Mouse (Mus musculus): ENCODE data around the gene Klhl36. TPM values are rescaled to one million over a fixed set of nuclear protein-coding genes. Genes with fewer than 3 reads are reported as not detected.

Klhl36 gene
- 12.8 and 13.0 TPM in 2 replicates for polyA plus RNA-seq (2016; fragmentation: Nextera tagmentation; extraction: Ambion mirVana)

DNA sequence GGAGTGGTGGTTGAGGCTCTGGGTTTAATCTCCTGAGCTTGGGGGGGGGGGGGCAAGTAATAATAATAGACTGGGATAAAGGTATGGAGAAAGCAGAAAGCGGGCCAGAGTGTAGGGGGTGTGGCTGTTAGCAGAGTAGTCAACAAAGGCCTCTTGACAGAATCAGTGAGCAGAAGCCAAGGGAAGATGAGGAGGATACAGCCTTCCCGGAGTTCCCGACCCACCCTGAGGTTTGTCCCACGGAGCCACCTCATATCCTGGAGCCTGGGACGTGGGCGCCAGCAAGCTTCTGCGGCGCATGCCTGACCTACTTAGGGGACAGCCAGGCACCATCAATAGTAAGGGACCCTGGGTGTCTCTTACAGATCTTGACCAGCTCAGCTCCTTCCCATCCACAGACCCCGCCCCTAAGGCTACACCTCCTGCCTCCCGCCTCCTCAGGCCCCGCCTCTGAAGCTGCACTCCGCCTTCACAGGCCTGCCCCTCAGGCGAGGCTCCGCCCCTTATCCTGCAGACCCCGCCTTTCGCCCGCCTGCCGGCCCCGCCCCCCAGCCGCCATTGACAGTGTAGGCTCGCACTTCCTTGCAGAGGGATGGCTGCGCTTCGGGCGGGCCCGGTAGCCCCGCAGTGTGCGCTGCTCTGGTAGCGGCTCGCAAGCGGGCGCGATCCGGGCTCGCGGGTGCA lies at the start of gene Klhl36:
Gene Klhl36, plus strand, starts transcription at position 561 of the 684 bp plus-strand sequence.
- Histone ChIP-seq H3K27ac (replicated peaks) (peak within 1 kb of the TSS; percentile 83), H3K36me3 (no peaks in the 10 kb centered on the region), H3K4me1 (peaks cover 40% of the 10 kb centered on the region), H3K9me3 (replicated peaks) (no peaks in the 10 kb centered on the region), H3K4me3 (peak within 1 kb of the TSS; percentile 76), H3K27me3 (ENCODE audit: low read depth, poor library complexity, severe bottlenecking) (peaks cover 51% of the 10 kb centered on the region)
- WGBS, result 2% methylated on average over 35 of the region's 35 CpGs
- DNase-seq (ENCODE audit: low spot score), result peak; percentile 98

DNA sequence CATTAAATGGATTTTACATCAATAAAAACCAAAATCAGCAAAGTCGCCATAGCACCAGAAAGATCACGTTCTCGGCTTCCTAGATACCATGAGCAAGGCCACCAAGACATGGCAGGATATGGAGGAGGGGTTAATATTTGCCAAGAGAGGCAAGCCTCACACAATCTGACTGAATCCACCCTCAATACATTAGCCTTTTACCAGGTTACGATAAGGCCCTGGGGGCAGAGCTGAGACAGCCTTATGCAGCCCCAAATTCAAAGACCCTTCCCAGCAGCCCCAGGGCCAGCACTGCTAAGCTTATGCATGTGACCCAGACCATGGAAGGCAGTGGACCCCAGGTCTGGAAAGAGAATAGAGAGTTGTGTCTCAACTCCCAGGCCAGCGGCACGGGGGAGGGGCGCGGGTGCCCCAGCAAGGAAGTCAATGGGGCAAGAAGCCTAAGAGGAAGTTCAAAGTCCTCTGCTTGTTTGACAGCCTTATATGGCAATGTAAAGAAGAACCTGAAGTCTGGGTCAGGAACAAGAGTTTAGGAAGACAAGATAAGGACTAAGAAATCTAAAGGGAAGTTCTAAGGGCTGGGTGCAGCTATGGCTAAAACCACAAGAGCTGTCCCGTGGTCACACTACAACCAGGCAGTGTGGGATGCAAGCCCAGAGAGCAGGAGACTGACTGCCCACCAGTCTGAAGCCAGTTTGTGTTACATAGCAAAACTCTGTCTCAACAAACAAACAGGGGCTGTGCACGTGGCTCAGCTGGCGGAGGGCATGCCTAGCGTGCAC lies 49.2 kb upstream of the Klhl36 start:
- 0 out of 2 replicates have a peak, but pooled peaks cover 3% of the 10 kb centered on the region for H3K9me3 ChIP-seq (replicated peaks)
- no peaks in the 10 kb centered on the region for H3K27me3 ChIP-seq (ENCODE audit: low read depth, poor library complexity, severe bottlenecking)
- H3K27ac ChIP-seq (replicated peaks), result peak overlapping the region; percentile 81
- 81% methylated on average over 12 of the region's 12 CpGs for WGBS
- H3K4me3 ChIP-seq, result 0 out of 2 replicates have a peak overlapping the region, but pooled peaks have one; percentile 4
- no peak for DNase-seq (ENCODE audit: low spot score)
- peaks cover 63% of the 10 kb centered on the region for H3K36me3 ChIP-seq
- peaks cover 81% of the 10 kb centered on the region for H3K4me1 ChIP-seq

DNA sequence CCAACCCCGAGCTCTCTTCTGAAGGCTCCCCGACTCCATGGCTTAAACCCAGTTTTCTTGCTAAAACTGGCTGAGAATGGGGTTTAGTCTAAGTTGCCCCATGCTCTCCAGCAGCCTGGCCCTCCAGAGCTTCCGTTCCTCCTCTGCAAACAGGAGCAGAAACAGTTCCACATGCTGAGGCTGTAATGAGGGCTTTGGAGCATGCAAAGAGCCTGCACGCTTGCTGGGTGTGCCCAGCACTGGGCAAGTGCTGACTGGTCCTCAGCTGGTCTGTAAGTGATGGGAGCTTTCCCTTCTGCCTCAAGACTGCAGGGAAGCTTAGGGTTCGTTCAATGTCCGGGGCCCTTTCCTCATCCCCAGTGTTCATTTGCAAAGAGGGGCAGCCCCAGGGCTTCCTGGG lies 45.8 kb upstream of the Klhl36 start:
- Histone ChIP-seq H3K4me1 (peaks cover 79% of the 10 kb centered on the region), H3K27ac (replicated peaks) (peak overlapping the region; percentile 57; the same call in 1 of the 2 replicates)
- WGBS, result 70% methylated on average over 6 of the region's 6 CpGs

DNA sequence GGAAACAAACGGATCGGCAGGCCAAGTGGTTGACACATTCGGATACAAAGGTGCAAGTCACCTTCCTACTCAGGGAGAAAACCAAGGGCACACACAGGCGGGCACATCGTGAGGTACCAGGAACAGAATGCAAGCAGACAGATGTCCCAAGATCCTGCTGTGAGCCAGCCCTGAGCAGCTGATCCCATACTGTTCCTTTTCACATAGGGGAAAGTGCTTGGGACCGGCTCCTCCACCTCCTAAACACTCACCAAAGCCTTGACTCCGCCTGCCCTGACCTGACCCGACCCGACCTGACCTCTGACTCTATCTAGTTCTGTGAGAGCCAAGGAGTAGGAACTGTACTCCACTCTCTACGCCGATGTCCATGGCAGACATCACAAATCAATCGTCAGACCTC lies 44.6 kb upstream of the Klhl36 start:
- DNase-seq (ENCODE audit: low spot score), result no peak
- Histone ChIP-seq H3K4me3 (no peak overlapping the region), H3K27me3 (ENCODE audit: low read depth, poor library complexity, severe bottlenecking) (no peaks in the 10 kb centered on the region), H3K9me3 (replicated peaks) (0 out of 2 replicates have a peak, but pooled peaks cover 3% of the 10 kb centered on the region), H3K36me3 (peaks cover 77% of the 10 kb centered on the region), H3K27ac (replicated peaks) (peak overlapping the region; percentile 57), H3K4me1 (peaks cover 67% of the 10 kb centered on the region)
- 24% methylated on average over 12 of the region's 12 CpGs for WGBS

More for the DNA sequence above, 45.8 kb upstream of the Klhl36 start:
- Histone ChIP-seq H3K4me3 (no peak overlapping the region), H3K27me3 (ENCODE audit: low read depth, poor library complexity, severe bottlenecking) (no peaks in the 10 kb centered on the region), H3K9me3 (replicated peaks) (0 out of 2 replicates have a peak, but pooled peaks cover 3% of the 10 kb centered on the region), H3K36me3 (peaks cover 65% of the 10 kb centered on the region)
- DNase-seq (ENCODE audit: low spot score), result no peak

DNA sequence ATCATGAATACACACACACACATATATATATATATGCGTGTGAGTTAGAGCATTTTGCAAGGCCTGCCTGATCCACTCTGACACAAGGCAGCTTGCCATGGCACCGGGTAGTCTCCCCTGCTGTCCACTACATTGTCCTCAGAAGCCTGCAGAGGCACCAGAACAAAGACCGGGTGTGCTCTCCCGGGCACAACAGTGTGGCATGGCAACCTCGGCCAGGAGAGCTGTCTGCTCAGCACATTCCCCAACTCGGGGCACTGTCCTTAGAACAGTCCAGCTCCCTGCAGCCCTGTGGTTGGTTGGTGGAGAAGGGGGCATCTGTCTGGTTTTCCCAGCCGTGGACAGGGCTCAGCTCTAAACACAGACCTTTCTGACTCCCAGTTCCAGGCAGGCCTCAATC lies 42.8 kb upstream of the Klhl36 start:
- 77% methylated on average over 7 of the region's 7 CpGs for WGBS
- Histone ChIP-seq H3K9me3 (replicated peaks) (0 out of 2 replicates have a peak, but pooled peaks cover 3% of the 10 kb centered on the region), H3K36me3 (peaks cover 86% of the 10 kb centered on the region), H3K4me1 (peaks cover 56% of the 10 kb centered on the region), H3K27me3 (ENCODE audit: low read depth, poor library complexity, severe bottlenecking) (no peaks in the 10 kb centered on the region), H3K4me3 (no peak overlapping the region), H3K27ac (replicated peaks) (peak overlapping the region; percentile 30; the same call in 1 of the 2 replicates)
- DNase-seq (ENCODE audit: low spot score), result no peak

DNA sequence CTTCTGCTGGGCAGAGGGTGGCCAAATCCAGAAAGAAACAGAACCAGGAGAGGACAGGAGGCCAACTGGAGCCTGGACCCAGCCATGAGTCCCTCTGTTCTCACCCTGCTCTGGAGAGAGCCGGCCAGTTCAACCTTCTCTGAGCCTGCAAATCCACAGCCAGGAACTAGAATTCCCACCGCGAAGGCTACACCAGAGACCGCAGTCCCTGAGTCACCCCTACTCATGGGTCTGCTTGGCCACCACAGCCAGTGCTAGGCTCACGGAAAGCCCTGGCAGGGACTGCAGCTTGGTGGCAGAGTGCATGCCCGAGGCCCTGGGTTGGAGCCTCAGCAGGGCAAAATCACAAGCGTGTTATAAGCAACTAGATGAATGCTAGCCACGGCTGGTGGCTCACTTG lies 42.1 kb upstream of the Klhl36 start:
- no peak for DNase-seq (ENCODE audit: low spot score)
- Histone ChIP-seq H3K4me3 (no peak overlapping the region), H3K9me3 (replicated peaks) (0 out of 2 replicates have a peak, but pooled peaks cover under 1% of the 10 kb centered on the region), H3K36me3 (peaks cover 80% of the 10 kb centered on the region), H3K27me3 (ENCODE audit: low read depth, poor library complexity, severe bottlenecking) (no peaks in the 10 kb centered on the region), H3K27ac (replicated peaks) (peak overlapping the region; percentile 30), H3K4me1 (peaks cover 56% of the 10 kb centered on the region)
- WGBS, result 92% methylated on average over 8 of the region's 8 CpGs

DNA sequence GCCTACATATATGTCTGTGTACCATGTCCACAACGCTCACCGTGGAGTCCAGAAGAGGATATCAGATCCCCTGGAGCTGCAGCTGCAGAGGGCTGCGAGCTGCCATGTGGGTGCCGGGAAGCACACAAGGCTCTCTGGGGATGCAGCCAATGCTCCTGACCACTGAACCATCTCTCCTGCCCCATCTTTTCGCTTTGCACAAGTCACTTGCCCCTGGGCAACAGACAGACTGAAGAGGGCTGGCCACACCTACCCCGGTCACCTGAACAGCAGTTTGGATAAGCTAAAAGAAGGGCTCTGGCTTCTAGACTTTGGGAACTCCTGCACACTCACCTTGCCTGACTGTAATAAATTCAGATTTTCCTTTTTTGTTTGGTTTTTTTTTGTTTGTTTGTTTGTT lies 40.4 kb upstream of the Klhl36 start:
- DNase-seq (ENCODE audit: low spot score), result no peak
- Histone ChIP-seq H3K27ac (replicated peaks) (no peak overlapping the region), H3K4me3 (no peak overlapping the region), H3K4me1 (peaks cover 66% of the 10 kb centered on the region), H3K9me3 (replicated peaks) (no peaks in the 10 kb centered on the region), H3K27me3 (ENCODE audit: low read depth, poor library complexity, severe bottlenecking) (no peaks in the 10 kb centered on the region), H3K36me3 (peaks cover 63% of the 10 kb centered on the region)
- 95% methylated on average over 6 of the region's 6 CpGs for WGBS

DNA sequence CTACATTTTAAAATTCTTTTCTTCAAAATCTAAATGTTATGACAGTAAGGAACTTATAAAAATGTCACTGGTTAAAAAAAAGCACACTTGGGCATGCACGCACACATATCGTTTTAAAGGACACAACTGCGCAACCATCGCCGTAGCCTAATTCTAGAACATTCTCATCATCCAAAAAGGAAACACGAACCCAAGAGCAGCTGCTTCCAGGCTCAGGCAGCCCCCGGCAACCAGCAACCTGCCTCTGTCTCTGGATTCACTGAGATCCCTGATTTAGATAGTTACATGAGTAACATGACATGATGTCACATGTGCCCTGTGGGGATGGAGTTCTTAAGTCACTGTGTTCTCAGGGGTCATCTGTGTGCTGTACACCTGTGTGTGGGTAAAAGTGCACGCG lies 38.8 kb upstream of the Klhl36 start:
- H3K36me3 ChIP-seq, result peaks cover 54% of the 10 kb centered on the region

DNA sequence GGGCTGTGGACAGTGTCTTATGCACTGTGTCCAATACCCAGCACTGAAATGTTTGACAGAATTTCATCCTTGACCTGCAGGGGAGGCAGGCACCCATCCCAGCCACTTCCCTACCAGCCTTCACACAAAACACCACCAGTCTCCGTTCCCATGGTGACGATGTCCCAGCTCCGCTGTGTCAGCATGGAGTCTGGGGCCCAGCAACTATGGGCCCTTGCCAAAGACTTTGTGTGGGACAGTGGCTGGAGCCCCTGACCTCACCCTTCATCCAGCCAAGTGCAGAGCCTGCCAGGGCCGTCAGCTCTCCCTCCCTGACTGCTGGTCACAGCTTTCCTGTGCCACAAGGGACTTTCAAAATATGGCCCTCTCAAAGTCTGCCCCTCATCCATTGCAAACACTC lies 38.0 kb upstream of the Klhl36 start:
- Histone ChIP-seq H3K27me3 (ENCODE audit: low read depth, poor library complexity, severe bottlenecking) (no peaks in the 10 kb centered on the region), H3K27ac (replicated peaks) (0 out of 2 replicates have a peak overlapping the region, but pooled peaks have one; percentile 43), H3K9me3 (replicated peaks) (no peaks in the 10 kb centered on the region), H3K4me1 (peaks cover 66% of the 10 kb centered on the region), H3K4me3 (no peak overlapping the region), H3K36me3 (peaks cover 46% of the 10 kb centered on the region)
- DNase-seq (ENCODE audit: low spot score), result no peak
- WGBS, result 53% methylated on average over 4 of the region's 4 CpGs

More for the DNA sequence above, 38.8 kb upstream of the Klhl36 start:
- Histone ChIP-seq H3K27me3 (ENCODE audit: low read depth, poor library complexity, severe bottlenecking) (no peaks in the 10 kb centered on the region), H3K4me1 (peaks cover 66% of the 10 kb centered on the region), H3K27ac (replicated peaks) (no peak overlapping the region), H3K9me3 (replicated peaks) (no peaks in the 10 kb centered on the region), H3K4me3 (no peak overlapping the region)
- no peak for DNase-seq (ENCODE audit: low spot score)
- WGBS, result 93% methylated on average over 9 of the region's 9 CpGs

DNA sequence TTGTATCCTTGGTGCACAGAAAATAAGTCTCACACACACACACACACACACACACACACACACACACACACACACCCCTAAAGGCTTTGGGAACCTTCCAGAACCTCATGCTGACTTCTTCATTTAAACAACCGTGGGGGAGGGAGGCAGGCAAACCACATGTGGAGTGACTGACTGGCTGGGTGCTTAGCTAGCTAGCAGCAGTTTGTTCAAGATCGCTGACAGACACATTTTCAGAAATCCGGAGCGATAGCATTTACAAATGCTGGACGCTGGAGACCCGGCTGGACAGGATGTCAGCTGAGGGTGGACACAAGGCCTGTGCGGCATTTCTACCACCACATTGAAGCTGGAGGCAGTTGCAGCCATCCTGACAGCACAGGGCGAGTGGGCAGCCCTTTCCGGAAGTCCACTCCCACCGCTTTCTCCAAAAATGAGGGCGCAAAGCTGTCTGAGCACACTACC lies 37.2 kb upstream of the Klhl36 start:
- H3K27ac ChIP-seq (replicated peaks), result peak overlapping the region; percentile 53

DNA sequence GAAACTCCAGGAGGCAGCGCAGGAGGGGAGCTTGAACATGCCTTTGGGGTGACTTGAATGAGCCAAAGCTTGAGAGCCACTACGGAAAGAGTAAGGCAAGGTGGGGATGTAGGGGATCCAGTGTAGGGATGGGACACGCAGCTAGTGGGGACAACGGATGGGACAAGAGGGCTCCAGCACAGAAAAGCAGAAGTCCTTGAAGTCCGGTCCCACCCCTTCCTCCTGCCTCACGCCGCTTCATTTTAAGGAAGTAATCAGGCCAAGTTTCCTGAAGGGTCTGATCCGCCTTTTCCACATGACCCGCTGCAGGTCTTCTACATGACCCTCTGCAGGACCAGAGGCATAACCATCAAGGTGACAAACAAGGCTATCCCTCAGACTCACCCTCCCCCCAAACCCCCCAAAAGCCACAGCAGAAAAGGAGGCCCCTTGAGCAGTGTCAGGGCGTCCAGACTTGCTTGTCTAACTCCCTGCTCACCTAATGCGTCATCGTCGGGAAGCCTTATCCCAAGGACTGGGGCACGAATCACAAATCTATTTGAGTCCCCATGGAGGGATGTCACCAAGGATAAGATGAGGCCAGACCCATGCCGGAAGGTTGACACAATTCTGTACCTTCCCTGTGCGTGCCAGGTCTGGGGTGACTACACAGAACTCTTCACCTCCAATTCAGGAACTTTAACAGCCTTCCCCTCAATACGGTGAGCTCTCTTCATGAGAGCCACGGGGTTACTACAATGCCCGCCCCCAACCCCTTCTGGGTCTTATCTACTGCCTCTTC lies 35.9 kb upstream of the Klhl36 start:
- H3K27ac ChIP-seq (replicated peaks), result peak overlapping the region; percentile 88
- no peaks in the 10 kb centered on the region for H3K9me3 ChIP-seq (replicated peaks)
- WGBS, result 83% methylated on average over 19 of the region's 19 CpGs
- H3K4me3 ChIP-seq, result no peak overlapping the region
- peaks cover 76% of the 10 kb centered on the region for H3K4me1 ChIP-seq
- peaks cover 26% of the 10 kb centered on the region for H3K36me3 ChIP-seq
- DNase-seq (ENCODE audit: low spot score), result no peak
- no peaks in the 10 kb centered on the region for H3K27me3 ChIP-seq (ENCODE audit: low read depth, poor library complexity, severe bottlenecking)

More for the DNA sequence above, 37.2 kb upstream of the Klhl36 start:
- no peak for DNase-seq (ENCODE audit: low spot score)
- Histone ChIP-seq H3K4me3 (no peak overlapping the region), H3K9me3 (replicated peaks) (no peaks in the 10 kb centered on the region), H3K4me1 (peaks cover 66% of the 10 kb centered on the region), H3K36me3 (peaks cover 39% of the 10 kb centered on the region), H3K27me3 (ENCODE audit: low read depth, poor library complexity, severe bottlenecking) (no peaks in the 10 kb centered on the region)
- WGBS, result 90% methylated on average over 11 of the region's 11 CpGs

DNA sequence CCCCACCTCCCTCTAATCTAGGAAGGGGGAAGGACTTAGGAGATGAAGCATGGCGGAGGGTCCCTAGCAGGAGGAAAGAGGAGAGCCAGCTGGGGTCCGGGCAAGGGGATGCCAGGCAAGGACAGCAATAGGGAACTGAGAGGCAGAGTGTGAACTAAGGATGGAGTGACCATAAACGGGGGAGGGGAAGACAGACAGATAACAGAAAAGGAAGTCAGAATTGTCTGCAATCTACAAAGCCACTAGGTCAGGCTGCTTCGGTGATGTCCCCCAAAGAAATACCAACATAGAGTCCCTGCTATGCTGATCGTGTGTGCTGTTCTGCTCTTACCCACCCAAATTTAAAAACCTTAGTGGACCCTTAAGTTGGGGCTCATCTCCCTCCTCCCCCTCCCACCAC lies 35.1 kb upstream of the Klhl36 start:
- 87% methylated on average over 5 of the region's 5 CpGs for WGBS
- H3K27ac ChIP-seq (replicated peaks), result peak overlapping the region; percentile 88
- no peak overlapping the region for H3K4me3 ChIP-seq
- peaks cover 17% of the 10 kb centered on the region for H3K36me3 ChIP-seq
- no peaks in the 10 kb centered on the region for H3K9me3 ChIP-seq (replicated peaks)
- H3K27me3 ChIP-seq (ENCODE audit: low read depth, poor library complexity, severe bottlenecking), result no peaks in the 10 kb centered on the region
- DNase-seq (ENCODE audit: low spot score), result no peak
- H3K4me1 ChIP-seq, result peaks cover 85% of the 10 kb centered on the region
